Mouse (Mus musculus): Measurements from ENCODE around the gene Rab5a.

The Rab5a gene

GRCm38 (mm10) chr17:53554088-53554487, 75.1 kb downstream of the Rab5a start:
- TF ChIP-seq NANOG (IDR thresholded peaks at IDR 0.05; ENCODE audit: borderline replicate concordance, low read length) (no peak), CTCF (conservative IDR thresholded peaks at IDR 0.05; ENCODE audit: low read length) (peak; percentile 94)
- Histone ChIP-seq H3K27me3 (ENCODE audit: insufficient read depth, low read length) (no peaks in the 10 kb centered on the region), H3K36me3 (ENCODE audit: insufficient read depth, low read length) (no peaks in the 10 kb centered on the region), H3K4me3 (replicated peaks; ENCODE audit: low read length) (no peak overlapping the region), H3K9me3 (ENCODE audit: low read length) (peaks cover 17% of the 10 kb centered on the region), H3K4me1 (replicated peaks; ENCODE audit: low read depth, low read length) (peaks cover 48% of the 10 kb centered on the region)

DNA sequence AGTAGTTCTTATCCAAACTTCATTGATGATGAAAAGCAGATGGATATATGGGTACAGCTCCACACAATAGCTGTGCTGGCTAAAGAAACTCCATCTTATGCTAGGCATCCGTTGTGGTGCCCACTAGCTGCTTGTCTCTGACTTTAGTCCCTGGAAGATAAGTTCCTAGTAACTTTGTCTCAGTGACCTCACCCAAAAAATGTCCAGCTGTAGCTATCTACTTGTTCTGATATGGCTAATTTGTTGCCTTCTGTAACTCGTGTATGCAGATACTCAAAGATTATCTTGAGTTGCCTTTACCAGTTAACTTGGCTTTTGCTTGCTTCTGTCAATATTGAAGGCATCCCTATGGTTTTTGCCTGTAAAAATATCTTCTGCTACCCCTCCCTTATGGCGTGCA, 75.8 kb downstream of the Rab5a start:
- H3K4me1 ChIP-seq (replicated peaks; ENCODE audit: low read depth, low read length), result peaks cover 54% of the 10 kb centered on the region
- H3K4me3 ChIP-seq (replicated peaks; ENCODE audit: low read length), result no peak overlapping the region
- no peaks in the 10 kb centered on the region for H3K36me3 ChIP-seq (ENCODE audit: insufficient read depth, low read length)
- TF ChIP-seq CTCF (conservative IDR thresholded peaks at IDR 0.05; ENCODE audit: low read length), result no peak
- no peak for TF ChIP-seq POU5F1 (IDR thresholded peaks at IDR 0.05; ENCODE audit: borderline replicate concordance, low read length)
- TF ChIP-seq NANOG (IDR thresholded peaks at IDR 0.05; ENCODE audit: borderline replicate concordance, low read length), result no peak
- H3K9me3 ChIP-seq (ENCODE audit: low read length), result peaks cover 9% of the 10 kb centered on the region
- H3K27me3 ChIP-seq (ENCODE audit: insufficient read depth, low read length), result no peaks in the 10 kb centered on the region

All from E14TG2a.4 (cell line).